Mouse (Mus musculus) megakaryocyte, adult 5-6 weeks (primary cell): ENCODE results near the gene Acot1. TPM values are rescaled to one million over a fixed set of nuclear protein-coding genes. Genes with fewer than 3 reads are reported as not detected.
A peak's percentile ranks its signal among the peaks of the same experiment; 100 is the strongest.

Experiments
- ATAC-seq: 2 replicates; pipeline ENCODE4 v1.8.0; 2016; ENCODE audit warnings: mild to moderate bottlenecking, inconsistent platforms; ENCODE audit not compliant: poor library complexity, severe bottlenecking
- total RNA-seq, 2 experiments: library from RNA; stranded (forward) in 1 of 2; stranded (reverse) in 1 of 2; fragments of 153-499, 151-499 nt in 1 of 2; fragments of 221-1000, 200-1000 nt in 1 of 2; gene quantifications; 2 replicates each; pipeline versions ENCODE4 v1.2.3 to v1.2.4; 2015 to 2017

Gene Acot1
- 2.5 and 6.0 TPM in 2 replicates for total RNA-seq (2015)
- 10.6 and 11.8 TPM in 2 replicates for total RNA-seq (2017)

DNA sequence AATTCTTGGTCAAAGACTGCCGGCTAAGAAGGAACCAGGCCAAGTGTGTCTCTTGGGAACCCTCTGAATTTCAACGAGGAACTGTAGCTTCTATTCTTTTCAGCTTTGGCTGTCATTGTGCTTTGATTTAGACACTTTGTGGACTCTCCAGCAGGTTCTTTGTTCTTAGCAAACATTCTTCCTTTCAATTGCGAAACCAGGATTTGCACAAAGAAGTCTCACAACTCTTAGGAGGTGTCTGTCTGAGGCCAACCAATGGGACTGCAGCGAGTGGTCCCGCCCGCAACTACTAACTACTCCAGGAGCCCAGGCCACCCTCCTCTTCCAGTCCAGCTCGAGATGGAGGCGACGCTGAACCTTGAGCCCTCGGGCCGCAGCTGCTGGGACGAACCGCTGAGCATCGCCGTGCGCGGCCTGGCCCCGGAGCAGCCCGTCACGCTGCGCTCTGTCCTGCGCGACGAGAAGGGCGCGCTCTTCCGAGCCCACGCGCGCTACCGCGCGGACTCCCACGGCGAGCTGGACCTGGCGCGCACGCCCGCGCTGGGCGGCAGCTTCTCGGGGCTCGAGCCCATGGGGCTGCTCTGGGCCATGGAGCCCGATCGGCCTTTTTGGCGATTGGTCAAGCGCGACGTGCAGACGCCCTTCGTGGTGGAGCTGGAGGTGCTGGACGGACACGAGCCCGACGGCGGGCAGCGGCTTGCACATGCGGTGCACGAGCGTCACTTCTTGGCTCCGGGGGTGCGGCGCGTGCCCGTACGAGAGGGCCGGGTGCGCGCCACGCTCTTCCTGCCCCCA lies at the start of gene Acot1:
Gene Acot1, plus strand, starts transcription at position 320 of the 795 bp plus-strand sequence.
- peak; percentile 87 for ATAC-seq

- ATAC-seq = no peak
Measured at GRCm38 (mm10) chr12:83965235-83965634, 44.1 kb upstream of the Acot1 start.

GRCm38 (mm10) chr12:83972117-83972516 lies 37.2 kb upstream of the Acot1 start:
- peak; percentile 89 for ATAC-seq

DNA sequence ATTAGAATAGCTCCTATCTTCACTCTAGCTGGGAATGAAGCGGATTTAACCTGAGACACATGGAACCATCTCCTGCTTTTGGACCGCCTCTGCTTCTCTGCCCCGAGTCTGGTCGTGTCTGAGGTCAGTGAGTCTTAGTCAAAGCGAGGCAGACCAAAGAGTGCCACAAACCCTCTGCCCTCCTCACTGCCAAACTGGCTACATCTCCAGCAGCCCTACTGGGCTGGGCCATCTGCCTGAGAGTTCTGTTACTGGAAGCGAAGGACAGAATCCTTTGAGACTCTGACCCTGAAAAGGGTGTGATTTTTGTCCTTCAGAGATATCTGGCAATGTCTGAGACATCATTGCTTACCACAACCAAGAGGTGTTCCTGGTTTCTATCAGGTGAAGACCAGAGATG lies 30.4 kb upstream of the Acot1 start:
- no peak for ATAC-seq

DNA sequence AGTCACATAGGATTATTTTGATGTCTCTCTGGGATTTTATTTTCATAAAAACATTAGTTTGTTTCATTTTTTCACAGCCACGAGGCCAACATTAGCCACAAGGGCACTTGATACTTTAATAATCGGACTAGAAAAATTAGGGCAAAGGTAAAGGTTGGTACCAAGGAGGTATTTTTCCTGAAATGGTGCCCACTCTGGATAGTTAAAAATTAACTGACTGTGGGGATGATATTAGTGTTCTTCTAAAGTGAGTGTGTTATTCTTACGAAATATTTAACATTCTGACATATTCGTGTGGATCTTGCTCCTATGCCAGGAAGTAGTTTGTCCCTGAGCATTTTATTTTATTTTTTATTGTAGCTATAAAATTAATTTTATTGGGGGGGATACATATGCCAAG lies 27.7 kb upstream of the Acot1 start:
- no peak for ATAC-seq

DNA sequence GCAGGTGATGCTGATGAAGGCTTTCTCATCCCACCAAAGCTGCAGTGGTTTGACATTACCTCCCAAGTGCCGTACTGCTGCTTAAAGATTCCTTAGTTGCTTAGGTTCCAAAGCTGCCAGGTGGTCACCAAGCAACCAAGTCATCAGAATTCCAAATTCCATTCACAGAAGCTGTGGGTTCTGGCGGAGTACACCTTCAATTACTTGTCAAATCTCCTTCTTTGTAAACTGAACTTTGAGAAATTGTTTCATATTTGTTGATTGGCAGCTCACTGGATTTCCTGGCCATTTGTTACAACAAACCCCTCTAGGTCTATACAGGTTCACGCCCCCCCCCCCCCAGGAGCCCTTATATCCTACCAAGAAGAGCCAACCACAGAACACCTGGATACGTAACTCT lies 24.5 kb upstream of the Acot1 start, which contains the start of gene Heatr4:
Gene Heatr4, minus strand, starts transcription at position 101 of the 400 bp plus-strand sequence.
- ATAC-seq = no peak

- ATAC-seq = no peak
Measured at GRCm38 (mm10) chr12:83987242-83987582, 22.1 kb upstream of the Acot1 start.

DNA sequence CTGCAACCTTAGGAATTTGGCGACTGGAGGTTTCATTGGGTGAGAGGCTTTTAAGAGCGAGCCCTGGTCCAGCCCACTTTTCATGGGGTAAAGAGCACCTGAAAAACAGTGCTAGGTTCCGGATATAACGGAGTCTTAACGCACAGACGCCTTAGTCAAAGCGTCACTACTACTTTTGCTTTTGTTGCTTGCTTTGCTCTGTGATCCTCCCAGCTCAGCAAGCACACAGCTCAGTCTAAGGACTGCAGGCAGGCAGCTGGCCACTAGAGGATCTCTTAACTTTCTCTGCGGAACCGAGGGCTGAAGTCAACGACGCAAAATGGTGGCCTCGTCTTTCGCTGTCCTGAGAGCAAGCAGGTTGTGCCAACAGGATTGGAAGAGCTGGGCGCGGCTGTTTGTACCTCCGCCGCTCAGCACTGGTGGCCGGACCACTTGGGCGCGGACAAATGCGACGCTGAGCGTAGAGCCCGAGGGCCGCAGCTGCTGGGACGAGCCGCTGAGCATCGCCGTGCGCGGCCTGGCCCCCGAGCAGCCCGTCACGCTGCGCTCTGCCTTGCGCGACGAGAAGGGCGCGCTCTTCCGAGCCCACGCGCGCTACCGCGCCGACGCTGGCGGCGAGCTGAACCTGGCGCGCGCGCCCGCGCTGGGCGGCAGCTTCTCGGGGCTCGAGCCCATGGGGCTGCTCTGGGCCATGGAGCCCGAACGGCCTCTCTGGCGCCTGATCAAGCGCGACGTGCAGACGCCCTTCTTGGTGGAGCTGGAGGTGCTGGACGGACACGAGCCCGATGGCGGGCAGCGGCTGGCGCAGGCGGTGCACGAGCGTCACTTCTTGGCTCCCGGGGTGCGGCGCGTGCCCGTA lies 21.5 kb upstream of the Acot1 start, which contains the start of gene Acot2:
Gene Acot2, plus strand, starts transcription at position 279 of the 859 bp plus-strand sequence.
- ATAC-seq = peak; percentile 96

DNA sequence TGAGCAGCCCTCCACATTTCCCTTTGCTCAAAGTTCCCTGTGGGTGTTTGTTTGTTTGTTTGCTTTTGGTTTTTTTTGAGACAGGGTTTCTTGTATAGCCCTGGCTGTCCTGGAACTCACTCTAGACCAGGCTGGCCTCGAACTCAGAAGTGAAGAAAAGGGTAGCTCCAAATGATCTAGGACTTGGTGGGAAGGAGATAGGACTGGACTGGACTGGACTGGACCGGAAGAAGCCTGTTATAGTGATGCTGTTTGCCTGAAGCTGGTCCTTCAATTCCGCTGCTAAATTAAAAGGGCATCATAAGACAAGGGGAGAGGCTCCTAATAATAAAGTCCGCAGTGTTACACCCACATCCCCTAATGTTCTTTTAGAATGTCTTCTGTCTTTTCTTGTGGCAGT lies 20.8 kb upstream of the Acot1 start:
- ATAC-seq = no peak

- ATAC-seq = no peak
Measured at GRCm38 (mm10) chr12:83989378-83989777, 19.9 kb upstream of the Acot1 start.

GRCm38 (mm10) chr12:83997221-83997620 lies 12.1 kb upstream of the Acot1 start:
- no peak for ATAC-seq

GRCm38 (mm10) chr12:83998341-83999107 lies 10.8 kb upstream of the Acot1 start:
- ATAC-seq = no peak

- ATAC-seq = peak; percentile 24; the same call in 1 of the 2 replicates
Measured at GRCm38 (mm10) chr12:83999237-83999636, 10.1 kb upstream of the Acot1 start.

DNA sequence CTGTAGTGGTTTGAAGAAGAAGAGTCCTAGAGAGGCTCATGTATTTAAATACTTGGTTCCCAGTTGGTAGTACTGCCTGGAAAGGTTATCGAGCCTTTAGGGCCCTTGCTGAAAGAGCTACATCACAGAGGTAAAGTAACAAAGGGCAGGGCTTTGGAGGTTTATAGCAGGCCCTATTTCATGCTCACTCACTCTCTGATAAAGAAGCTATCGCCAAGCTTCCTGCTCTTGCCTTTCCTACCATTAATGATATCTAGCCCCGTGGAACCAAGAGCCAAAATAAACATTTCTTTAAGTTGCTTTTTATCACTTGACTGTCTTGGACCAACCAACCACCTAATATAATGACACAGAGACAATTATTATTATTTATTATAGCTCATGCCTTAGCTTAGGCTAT lies 8.9 kb upstream of the Acot1 start:
- ATAC-seq = no peak

DNA sequence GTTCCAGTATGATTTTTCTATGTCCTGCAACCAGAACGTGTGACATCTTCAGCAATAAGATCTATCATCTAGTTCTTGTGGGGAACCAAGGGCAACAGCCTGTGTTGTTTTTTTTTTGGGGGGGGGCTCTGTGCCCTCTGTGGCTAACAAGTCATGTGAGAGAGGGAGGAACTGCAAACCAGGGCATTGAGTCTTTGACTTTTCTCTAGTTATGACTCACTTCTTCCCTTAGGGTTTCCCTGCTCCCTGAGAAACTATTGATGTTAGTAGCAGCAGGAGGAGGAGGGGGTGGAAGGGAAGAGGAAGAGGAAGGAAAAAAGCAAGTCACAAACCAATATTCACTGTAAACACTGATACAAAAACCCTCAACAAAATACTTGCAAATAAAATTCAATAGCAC lies 5.4 kb upstream of the Acot1 start:
- no peak for ATAC-seq

GRCm38 (mm10) chr12:84008251-84008650 lies 1.0 kb upstream of the Acot1 start:
- no peak for ATAC-seq

DNA sequence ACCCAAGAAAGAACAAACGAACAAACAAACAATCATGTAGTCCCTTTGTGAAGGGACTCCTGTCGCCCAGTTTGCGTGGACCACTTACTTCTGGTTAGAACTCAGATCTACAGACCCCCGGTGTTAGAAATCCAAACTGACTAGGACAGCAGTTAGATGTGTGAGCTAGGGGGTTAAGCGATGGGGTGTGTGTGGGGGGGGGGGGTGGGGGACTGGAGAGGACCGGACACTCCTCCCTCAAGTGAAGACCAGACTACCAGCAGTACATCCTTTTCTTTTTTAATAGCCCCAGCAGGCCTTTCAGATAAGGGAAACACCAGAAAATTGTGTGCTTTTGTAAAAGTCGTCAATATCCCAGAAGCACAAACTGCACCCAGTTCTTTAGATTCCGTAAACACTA lies 561 bp upstream of the Acot1 start:
- no peak for ATAC-seq

DNA sequence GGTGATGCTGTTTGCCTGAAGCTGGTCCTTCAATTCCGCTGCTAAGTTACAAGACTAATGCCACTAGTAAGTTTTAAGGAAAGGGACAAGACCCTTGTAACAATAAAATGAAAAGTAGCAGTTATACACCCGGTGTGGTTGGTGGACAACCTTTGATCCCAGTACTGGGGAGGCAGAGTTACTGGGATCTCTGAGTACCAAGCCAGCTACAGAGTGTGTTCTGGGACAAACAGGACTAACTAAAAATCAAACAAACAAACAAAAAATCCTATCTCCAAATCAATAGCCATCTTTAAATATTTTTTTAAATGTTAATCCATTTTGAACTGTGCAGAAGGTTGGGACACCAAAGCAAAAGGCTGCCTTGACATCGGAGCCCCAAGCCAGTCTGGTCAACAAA lies 911 bp downstream of the Acot1 start:
- ATAC-seq = no peak

DNA sequence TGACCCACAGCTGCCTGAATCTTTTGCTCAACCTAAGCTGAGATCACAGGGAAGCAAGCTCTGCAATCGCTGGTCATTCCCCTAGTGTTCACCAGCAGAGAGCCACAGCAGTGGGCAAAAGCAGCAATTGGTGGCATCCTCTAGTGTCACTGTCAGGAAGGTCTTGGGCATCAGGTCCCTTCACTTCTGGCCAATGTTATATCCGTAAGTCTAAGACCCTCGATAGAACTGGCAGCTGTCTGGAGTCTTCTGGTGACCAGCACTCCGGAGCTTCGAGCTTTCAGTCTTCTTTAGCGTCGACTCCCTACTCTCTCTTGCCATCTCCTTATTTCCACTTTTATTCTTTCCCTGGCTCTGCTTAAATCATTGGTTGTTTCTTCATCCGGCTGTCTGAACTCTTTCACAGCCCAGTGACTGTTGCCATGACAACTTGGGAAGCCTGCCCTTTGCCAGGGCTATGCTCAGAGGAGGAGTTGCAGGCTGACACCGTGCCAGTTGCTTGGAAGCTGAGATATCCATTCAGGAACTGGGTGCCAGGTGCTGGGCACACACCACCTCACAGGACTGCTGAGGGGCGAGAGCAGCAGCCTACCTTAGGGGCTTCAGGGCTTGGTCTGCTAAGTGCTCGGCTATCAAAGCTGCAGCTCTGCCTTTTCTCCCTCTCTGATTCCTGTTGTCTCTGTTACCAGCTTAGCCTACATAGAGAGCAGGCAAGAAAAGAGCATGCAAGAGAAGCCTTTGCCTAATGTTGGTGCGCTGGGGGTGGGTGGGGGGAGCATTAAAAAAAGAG lies 2.2 kb downstream of the Acot1 start:
- ATAC-seq = no peak

DNA sequence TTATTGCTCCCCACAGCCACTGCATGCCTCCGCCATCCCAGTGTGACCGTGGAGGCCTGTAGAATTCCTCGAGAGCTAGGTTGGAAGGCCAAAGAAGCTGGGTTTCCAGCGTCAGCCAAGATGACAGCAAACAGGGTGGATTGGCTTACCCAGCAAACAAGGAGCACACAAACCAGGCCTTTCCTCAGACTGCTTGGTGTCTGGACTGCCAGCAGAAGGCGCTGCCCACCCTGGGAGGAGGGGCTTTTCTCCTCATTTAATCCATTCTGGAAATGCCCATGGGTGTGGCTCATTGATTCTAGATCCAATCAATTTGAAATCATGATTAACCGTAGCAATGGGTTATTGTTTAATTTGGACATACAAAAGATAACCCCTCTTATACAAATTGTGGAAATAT lies 3.8 kb downstream of the Acot1 start:
- ATAC-seq = no peak
